Mouse (Mus musculus) brain, embryonic 14.5 days (tissue): Measurements from ENCODE around the gene Trpm6. TPM values are rescaled to one million over a fixed set of nuclear protein-coding genes. Genes with fewer than 3 reads are reported as not detected.

ENCODE experiments used
- DNase-seq: peaks from one replicate; pipeline ENCODE4 v3.0.0-alpha.2; 2011; ENCODE audit warnings: low read depth
- CTCF ChIP-seq: fragments of 200-500 bp; IDR thresholded peaks from 2 replicates; pipeline ENCODE4 v1.5.1; 2012; ENCODE audit warnings: inconsistent platforms, mild to moderate bottlenecking, moderate library complexity, borderline replicate concordance; ENCODE audit not compliant: insufficient read depth, insufficient read length; ENCODE audit errors: extremely low read depth
- POLR2A ChIP-seq: fragments of 200-500 bp; IDR thresholded peaks from 2 replicates; pipeline ENCODE4 v1.6.1; 2012; ENCODE audit warnings: mild to moderate bottlenecking, inconsistent platforms, borderline replicate concordance; ENCODE audit not compliant: poor library complexity, insufficient read depth, insufficient read length, severe bottlenecking; ENCODE audit errors: extremely low read depth
- polyA plus RNA-seq: library from polyadenylated mRNA; depleted of rRNA; stranded (reverse); fragments of >200 nt; gene quantifications from 2 replicates; pipeline ENCODE4 v1.2.3, GENCODE M21; 2012

The Trpm6 gene
- polyA plus RNA-seq, 1 experiment = 0.27 TPM

GRCm38 (mm10) chr19:18739146-18739545 lies 10.6 kb upstream of the Trpm6 start:
- TF ChIP-seq CTCF (no peak), POLR2A (no peak)
- DNase-seq = no peak

GRCm38 (mm10) chr19:18743946-18744345 lies 5.8 kb upstream of the Trpm6 start:
- TF ChIP-seq CTCF = no peak
- no peak for TF ChIP-seq POLR2A
- no peak for DNase-seq

- no peak for DNase-seq
Observed at GRCm38 (mm10) chr19:18746576-18747340, 3.0 kb upstream of the Trpm6 start.

GRCm38 (mm10) chr19:18747379-18747778 lies 2.4 kb upstream of the Trpm6 start:
- DNase-seq = no peak
- no peak for TF ChIP-seq POLR2A
- TF ChIP-seq CTCF = no peak

More at GRCm38 (mm10) chr19:18746576-18747340, 3.0 kb upstream of the Trpm6 start:
- TF ChIP-seq POLR2A = no peak
- no peak for TF ChIP-seq CTCF

- no peak for TF ChIP-seq CTCF
- TF ChIP-seq POLR2A = no peak
- no peak for DNase-seq
Observed at GRCm38 (mm10) chr19:18757191-18757590, 7.4 kb downstream of the Trpm6 start.

GRCm38 (mm10) chr19:18757706-18758105 lies 7.9 kb downstream of the Trpm6 start:
- TF ChIP-seq POLR2A (no peak), CTCF (no peak)

GRCm38 (mm10) chr19:18758269-18758668 lies 8.5 kb downstream of the Trpm6 start:
- no peak for DNase-seq
- TF ChIP-seq CTCF (no peak), POLR2A (no peak)

More at GRCm38 (mm10) chr19:18757706-18758105, 7.9 kb downstream of the Trpm6 start:
- DNase-seq = no peak

- DNase-seq = peak; percentile 14
- no peak for TF ChIP-seq POLR2A
- no peak for TF ChIP-seq CTCF
Observed at GRCm38 (mm10) chr19:18758916-18759315, 9.1 kb downstream of the Trpm6 start.

GRCm38 (mm10) chr19:18766399-18766798 lies 16.6 kb downstream of the Trpm6 start:
- DNase-seq = no peak
- TF ChIP-seq CTCF = no peak
- no peak for TF ChIP-seq POLR2A

- TF ChIP-seq CTCF (no peak), POLR2A (no peak)
Observed at GRCm38 (mm10) chr19:18771048-18771447, 21.3 kb downstream of the Trpm6 start.

GRCm38 (mm10) chr19:18771561-18771960 lies 21.8 kb downstream of the Trpm6 start:
- no peak for TF ChIP-seq POLR2A
- TF ChIP-seq CTCF = no peak
- DNase-seq = no peak

More at GRCm38 (mm10) chr19:18771048-18771447, 21.3 kb downstream of the Trpm6 start:
- no peak for DNase-seq

- no peak for DNase-seq
- TF ChIP-seq POLR2A = no peak
Observed at GRCm38 (mm10) chr19:18772888-18773488, 23.2 kb downstream of the Trpm6 start.

GRCm38 (mm10) chr19:18774085-18774484 lies 24.3 kb downstream of the Trpm6 start:
- DNase-seq = no peak

More at GRCm38 (mm10) chr19:18774085-18774484, 24.3 kb downstream of the Trpm6 start:
- TF ChIP-seq CTCF (no peak), POLR2A (no peak)
